Mouse (Mus musculus) left cerebral cortex, adult 2 months (tissue): ENCODE measurements around the gene Tpt1. TPM values are rescaled to one million over a fixed set of nuclear protein-coding genes. Genes with fewer than 3 reads are reported as not detected.
"Not testable (repeated sequence)": the region's sequence is repeated elsewhere in the genome, so short reads cannot be mapped to it uniquely, and the experiment has no call there.

Source experiments
- DNase-seq, 2 experiments: peaks; one replicate each; pipeline ENCODE4 v3.0.0; 2021 to 2022; ENCODE audit warnings: low spot score in 2 of 2, mixed read lengths in 1 of 2; ENCODE audit errors: extremely low spot score in 1 of 2
- H3K27ac ChIP-seq: fragments of 200-600 bp; 2 replicates; pipeline ENCODE4 v1.8.1; 2022
- H3K4me3 ChIP-seq: fragments of 200-600 bp; 2 replicates; pipeline ENCODE4 v1.8.1; 2022
- CTCF ChIP-seq: fragments of 200-600 bp; IDR thresholded peaks from 2 replicates; pipeline ENCODE4 v1.8.1; 2022; ENCODE audit warnings: antibody characterized with exemption, mild to moderate bottlenecking, moderate library complexity
- intact Hi-C: fragments of 180-260 bp; cut with DNase I; formaldehyde crosslinking; loops from one replicate; pipeline ENCODE4 v1.15.1; 2025
- total RNA-seq, 2 experiments: library from RNA; stranded (reverse); gene quantifications; 2 replicates each; pipeline ENCODE4 v1.2.3; 2021

The Tpt1 gene
- total RNA-seq, 2 experiments from 2014 or later: 975 to 978 TPM

DNA sequence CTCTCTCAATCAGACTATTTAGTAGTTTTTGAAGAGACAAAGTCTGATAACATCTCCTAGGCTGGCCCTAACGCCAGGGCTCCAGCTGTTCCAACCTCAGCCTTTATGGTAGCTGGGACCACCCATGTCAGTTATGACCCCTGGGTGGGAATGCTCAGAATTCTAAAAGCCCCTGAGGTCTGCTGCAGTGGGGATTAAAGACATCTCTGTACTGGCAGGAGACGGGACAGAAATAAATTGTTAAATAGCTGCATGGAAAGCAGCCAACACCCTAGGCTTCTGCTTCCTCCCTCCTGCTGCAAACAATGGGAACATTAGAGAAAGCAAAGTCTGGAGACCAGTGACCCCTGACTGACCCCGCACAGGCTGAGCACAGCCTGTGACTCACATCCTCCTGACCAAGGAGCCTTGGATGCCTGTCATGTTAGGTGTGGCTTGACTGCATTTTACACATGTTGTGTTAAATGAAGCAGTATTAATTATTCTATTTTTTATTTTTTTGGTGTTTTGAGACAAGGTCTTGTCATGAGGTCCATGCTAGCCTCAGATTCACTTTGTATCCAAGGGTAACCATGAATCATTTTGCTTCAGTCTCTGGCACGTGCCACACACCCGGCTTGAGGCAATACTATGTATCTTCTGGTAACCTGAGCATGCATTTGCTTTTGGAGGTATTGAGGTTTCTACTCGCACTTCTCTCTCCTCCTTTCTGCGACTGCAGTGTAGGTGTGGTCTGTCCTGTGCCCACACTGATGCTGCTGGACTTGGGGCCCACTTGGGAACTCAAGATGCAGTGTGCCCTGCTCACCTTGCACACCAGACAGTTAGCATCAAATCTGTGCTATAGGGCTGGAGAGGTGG is 18.9 kb downstream of the Tpt1 start:
- no peak overlapping the region; the same call in 1 of the 2 replicates for H3K27ac ChIP-seq
- intact Hi-C loops: no loop called here

GRCm38 (mm10) chr14:75866706-75867333 is 21.9 kb downstream of the Tpt1 start:
- no peak for TF ChIP-seq CTCF
- DNase-seq: no peak
- intact Hi-C loops: no loop called here
- no peak overlapping the region for H3K27ac ChIP-seq
- H3K4me3 ChIP-seq: no peak overlapping the region

More for the DNA sequence above, 18.9 kb downstream of the Tpt1 start:
- no peak for TF ChIP-seq CTCF
- no peak overlapping the region for H3K4me3 ChIP-seq
- no peak for DNase-seq

DNA sequence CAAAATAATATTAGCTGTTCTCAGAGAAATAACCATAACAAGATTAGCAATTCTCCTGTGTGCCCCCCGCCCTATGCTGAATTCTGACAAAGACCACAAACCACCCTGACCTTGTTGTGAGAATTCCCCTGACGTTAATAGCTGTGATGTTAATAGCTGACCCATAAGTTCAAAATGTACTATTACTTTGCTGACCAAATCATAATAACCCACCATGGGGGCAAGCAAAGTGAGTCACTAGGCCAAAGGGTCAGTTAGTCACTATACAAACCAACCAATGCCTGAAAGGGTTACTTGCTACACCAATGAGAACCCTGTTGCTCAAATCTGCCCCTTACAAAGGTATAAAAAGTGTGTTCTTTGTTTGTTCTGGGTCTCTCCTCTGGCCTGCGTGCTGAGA is 23.1 kb downstream of the Tpt1 start:
- H3K27ac ChIP-seq, H3K4me3 ChIP-seq, intact Hi-C loops, DNase-seq: not testable (repeated sequence)

DNA sequence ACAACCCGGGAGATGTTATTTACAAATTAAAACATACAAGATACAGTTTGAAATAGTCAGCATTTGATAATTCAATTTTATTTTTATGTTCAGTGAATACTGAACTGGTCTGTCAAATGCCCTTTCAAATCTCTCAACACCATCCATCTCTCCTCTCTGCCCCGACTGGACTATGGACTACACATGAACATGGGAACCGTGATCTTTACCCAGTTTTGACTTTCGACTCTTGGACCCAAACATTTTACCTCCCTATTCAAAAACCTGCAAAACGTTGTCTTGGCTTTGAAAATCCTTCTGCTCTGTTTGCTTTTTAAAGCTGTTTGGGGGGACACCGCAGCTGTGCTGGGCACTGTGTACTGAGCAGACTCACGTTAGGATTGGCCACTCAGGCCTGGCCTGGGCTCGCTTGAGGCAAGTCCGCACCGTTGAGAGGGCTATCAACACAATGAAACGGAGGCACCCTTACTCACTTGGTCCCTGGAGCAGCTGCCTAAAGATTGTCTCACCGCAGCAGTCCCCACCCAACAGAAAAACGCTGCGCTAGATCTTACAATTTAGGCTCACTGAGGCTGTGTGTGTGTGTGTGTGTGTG is 25.0 kb downstream of the Tpt1 start:
- no peak overlapping the region for H3K4me3 ChIP-seq
- no peak for TF ChIP-seq CTCF
- intact Hi-C loops: no loop called here
- no peak for DNase-seq
- no peak overlapping the region for H3K27ac ChIP-seq

- intact Hi-C loops: no loop called here
- DNase-seq: peak in 1 of 2 experiments; percentile 62
- TF ChIP-seq CTCF: peak; percentile 50
- no peak overlapping the region for H3K27ac ChIP-seq
- H3K4me3 ChIP-seq: no peak overlapping the region
Measured at GRCm38 (mm10) chr14:75870631-75871030, 25.7 kb downstream of the Tpt1 start.

DNA sequence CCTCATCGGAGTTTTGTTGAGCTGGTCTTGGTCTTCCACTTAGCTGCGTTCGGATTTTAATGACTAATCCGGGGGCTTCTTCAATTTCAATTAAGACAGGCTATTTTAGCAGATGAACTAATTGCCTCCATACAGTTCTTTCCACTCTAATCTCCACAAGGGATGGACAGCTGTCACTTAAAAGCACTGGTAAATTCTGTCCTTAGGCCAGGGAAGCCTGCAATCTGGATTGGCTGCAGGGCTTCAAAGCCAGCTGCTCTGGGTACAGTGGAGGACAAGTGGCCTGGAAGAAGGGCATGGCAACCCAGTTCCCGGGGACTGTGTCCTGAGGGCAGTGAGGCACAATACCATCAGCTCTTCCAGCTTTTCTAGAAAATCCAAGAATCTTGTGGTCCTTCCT is 26.2 kb downstream of the Tpt1 start:
- intact Hi-C loops: no loop called here
- no peak for DNase-seq
- no peak overlapping the region for H3K4me3 ChIP-seq
- no peak for TF ChIP-seq CTCF
- no peak overlapping the region for H3K27ac ChIP-seq

- intact Hi-C loops: no loop called here
- no peak for DNase-seq
- no peak; the same call in 1 of the 2 replicates for TF ChIP-seq CTCF
- Histone ChIP-seq H3K27ac (no peak overlapping the region), H3K4me3 (no peak overlapping the region)
Measured at GRCm38 (mm10) chr14:75871750-75872149, 26.9 kb downstream of the Tpt1 start.

DNA sequence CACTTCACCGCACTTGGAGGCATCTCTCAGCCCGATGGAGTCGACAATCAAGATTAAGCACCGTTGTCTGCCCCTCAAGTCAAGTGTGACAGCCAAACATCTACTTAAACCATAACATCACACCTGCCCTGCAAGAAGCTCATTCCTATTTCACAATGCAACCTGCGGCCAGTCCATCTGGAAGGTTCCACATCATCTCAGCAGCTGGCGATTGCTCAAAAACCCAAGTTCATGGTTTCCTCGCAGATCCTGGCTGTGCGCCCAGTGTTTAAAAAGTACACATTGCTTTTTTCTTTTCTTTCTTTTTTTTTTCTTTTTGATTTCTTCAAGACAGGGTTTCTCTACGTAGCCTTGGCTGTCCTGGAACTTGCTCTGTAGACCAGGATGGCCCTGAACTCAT is 28.7 kb downstream of the Tpt1 start:
- TF ChIP-seq CTCF: no peak
- no peak for DNase-seq
- Histone ChIP-seq H3K27ac (no peak overlapping the region), H3K4me3 (no peak overlapping the region)
- intact Hi-C loops: no loop called here

- Histone ChIP-seq H3K27ac (peak overlapping the region; percentile 5; the same call in 1 of the 2 replicates), H3K4me3 (no peak overlapping the region)
- intact Hi-C loops: loop anchor here (1.0 to 2.0 kb wide), 2 partner anchors 86 to 201 kb away; no protein-coding TSS in a partner anchor
- DNase-seq: peak; percentile 85 to 88
- TF ChIP-seq CTCF: peak; percentile 79
Measured at GRCm38 (mm10) chr14:75876320-75877043, 31.6 kb downstream of the Tpt1 start.

- Histone ChIP-seq H3K27ac (no peak overlapping the region), H3K4me3 (no peak overlapping the region)
- TF ChIP-seq CTCF: no peak
- intact Hi-C loops: loop anchor here (2.0 kb wide), 1 partner anchor 86 kb away; no protein-coding TSS in a partner anchor
- DNase-seq: no peak
Measured at GRCm38 (mm10) chr14:75877297-75877696, 32.4 kb downstream of the Tpt1 start.

DNA sequence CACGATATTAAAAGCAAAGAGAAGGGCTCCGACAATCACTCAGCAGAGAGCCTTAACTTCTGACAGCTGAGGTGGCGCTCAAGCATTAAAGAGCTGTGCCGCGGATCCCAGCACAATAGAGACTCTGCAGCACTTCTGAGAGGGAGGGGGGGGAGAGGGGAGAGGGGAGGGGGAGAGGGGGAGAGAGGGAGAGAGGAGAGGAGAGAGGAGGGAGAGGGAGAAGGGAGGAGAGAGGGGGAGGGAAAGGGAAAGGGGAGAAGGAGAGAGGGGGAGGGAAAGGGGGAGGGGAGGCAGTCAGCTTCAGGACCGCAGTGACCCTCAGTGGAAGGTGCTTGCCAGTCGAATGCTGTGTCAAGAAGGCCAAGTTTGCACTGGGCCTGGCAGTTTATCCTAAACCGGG is 34.1 kb downstream of the Tpt1 start:
- no peak overlapping the region for H3K27ac ChIP-seq
- DNase-seq: no peak
- no peak overlapping the region for H3K4me3 ChIP-seq
- TF ChIP-seq CTCF: no peak
- intact Hi-C loops: no loop called here
